Mouse (Mus musculus): Measurements from ENCODE around the gene Ctps. TPM values are rescaled to one million over a fixed set of nuclear protein-coding genes. Genes with fewer than 3 reads are reported as not detected.

Ctps gene
- total RNA-seq (2021): 10 to 100 TPM; 30.0 to 31.1 TPM
- polyA plus RNA-seq (2012; rRNA removed): 12.5 and 23.9 TPM in 2 replicates
- long read RNA-seq, transcript Ctps-201 (19 exons, 2,705 nt): major isoform, 38 of 46 reads
- long read RNA-seq, partial matches to known transcripts: 7 of 46 reads
- long read RNA-seq, other reads (novel, unspliced or antisense): 1 of 46 reads

DNA sequence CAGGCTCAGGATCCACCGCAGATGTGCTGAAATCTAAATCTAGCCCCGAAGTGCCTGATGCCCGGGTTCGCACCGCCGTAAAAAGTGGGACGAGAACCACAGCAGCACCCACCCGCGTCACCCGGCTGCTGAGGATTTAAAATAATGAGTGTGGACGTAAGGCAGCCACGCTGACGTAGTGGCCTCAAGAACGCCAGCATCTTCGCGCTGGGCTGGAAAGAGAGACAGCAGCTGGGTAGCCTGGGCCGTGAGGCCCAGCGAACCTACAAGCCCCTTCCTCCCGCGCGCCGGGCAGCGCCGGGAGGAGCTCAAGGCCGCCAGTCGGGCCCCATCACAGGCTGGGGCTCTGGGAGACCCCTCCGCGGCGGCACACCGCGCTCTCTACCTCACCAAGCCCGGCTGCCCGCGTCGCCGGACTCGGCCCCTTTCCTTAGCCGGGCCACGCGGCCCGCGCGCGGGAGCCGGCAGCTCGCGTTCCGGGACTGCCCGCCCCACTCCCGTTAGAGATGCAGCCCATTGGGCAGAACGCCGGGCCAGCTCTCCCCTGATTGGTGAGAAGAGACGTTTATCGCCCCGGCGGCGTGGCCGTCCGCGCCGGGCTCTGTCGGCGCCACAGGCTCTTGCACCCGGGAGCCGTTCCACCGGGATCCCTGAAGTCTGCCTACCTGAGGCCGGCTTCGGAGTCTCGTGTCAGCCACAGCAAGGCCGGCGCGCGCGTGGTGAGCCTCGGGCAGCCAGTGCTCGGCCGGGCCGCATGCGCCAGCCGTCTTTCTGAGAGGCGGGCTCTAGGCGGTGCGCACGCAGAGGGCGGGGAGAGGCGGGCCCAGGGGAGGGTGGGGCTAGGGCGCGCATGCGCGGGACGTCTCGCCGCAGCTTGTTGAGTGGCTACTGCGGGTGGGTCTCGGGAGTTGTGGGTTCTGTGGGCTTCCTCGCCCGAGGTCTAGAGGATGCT is at the start of gene Ctps:
Gene Ctps (minus strand): TSS at position 791 of the 952 bp plus-strand sequence.
- intact Hi-C loops (cut with DNase I): no loop called here
- DNase-seq: peak; percentile 96 to 97
- Histone ChIP-seq H3K79me2 (replicated peaks; ENCODE audit: control insufficient read depth, insufficient read depth, low read length) (no peaks in the 10 kb centered on the region), H3K36me3 (ENCODE audit: control insufficient read depth, insufficient read depth, low read length) (peaks cover 13% of the 10 kb centered on the region; the same call in 1 of the 2 replicates), H3K9ac (ENCODE audit: low read depth, low read length) (peak within 1 kb of the TSS; percentile 88), H3K27ac (peak within 1 kb of the TSS; percentile 96), H3K4me3 (peak within 1 kb of the TSS; percentile 99), H3K4me1 (ENCODE audit: control insufficient read depth, insufficient read depth, low read length) (no peaks in the 10 kb centered on the region), H3K27me3 (ENCODE audit: control insufficient read depth, insufficient read depth, low read length) (no peaks in the 10 kb centered on the region)
- WGBS: under 1% methylated on average over 97 of the region's 97 CpGs
- TF ChIP-seq EP300 (IDR thresholded peaks at IDR 0.05; ENCODE audit: insufficient read depth, low read depth, low read length): no peak
- TF ChIP-seq POLR2A (IDR thresholded peaks at IDR 0.05; ENCODE audit: insufficient read depth, low read depth, low read length): peak; percentile 94

DNA sequence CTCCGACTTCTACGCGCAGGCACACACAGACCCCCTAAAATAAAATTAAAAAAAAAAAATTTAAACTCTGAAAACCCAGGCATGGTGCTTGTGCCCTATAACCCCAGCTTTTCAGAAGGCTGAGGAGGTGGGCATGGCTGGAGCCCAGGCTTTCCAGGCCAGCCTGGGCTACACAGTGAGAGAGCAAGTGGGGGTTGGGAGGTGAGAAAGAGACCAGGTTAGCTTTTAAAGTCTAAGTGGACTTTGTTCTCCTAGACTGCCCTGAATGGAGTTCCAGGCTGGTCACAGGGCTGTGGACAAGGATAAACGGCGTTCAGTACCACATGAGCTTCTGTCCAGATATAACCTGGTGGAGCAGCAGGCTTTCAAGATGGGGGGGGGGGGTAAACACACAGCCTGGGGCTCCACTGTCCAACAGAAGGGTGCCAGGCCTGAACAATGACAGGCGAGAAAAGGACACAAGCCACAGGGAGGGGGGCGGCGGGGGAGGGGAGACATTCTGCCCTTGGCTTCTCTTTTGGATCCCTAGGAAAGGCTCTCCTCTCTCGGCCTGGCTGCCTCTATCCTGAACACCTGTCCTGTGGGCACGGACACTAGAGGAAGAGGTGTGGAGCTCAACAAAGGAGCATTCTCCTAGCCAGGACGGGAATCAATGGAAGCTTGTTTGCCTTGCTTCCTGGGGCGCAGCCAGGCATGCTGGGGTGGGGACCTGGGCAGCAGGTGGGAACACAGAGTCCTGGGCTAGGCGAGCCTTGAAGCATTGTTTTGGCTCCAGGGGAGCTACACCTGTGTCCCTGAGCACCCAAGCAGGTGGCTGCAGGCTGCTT is 46.3 kb upstream of the Ctps start:
- 61% methylated on average over 13 of the region's 13 CpGs for WGBS
- H3K4me3 ChIP-seq: no peak overlapping the region
- intact Hi-C loops (cut with DNase I): no loop called here
- H3K4me1 ChIP-seq (ENCODE audit: control insufficient read depth, insufficient read depth, low read length): peaks cover 13% of the 10 kb centered on the region
- no peak overlapping the region for H3K9ac ChIP-seq (ENCODE audit: low read depth, low read length)
- H3K27me3 ChIP-seq (ENCODE audit: control insufficient read depth, insufficient read depth, low read length): no peaks in the 10 kb centered on the region
- H3K79me2 ChIP-seq (replicated peaks; ENCODE audit: control insufficient read depth, insufficient read depth, low read length): no peaks in the 10 kb centered on the region
- peak overlapping the region; percentile 97 for H3K27ac ChIP-seq
- DNase-seq: peak; percentile 19 to 27
- H3K36me3 ChIP-seq (ENCODE audit: control insufficient read depth, insufficient read depth, low read length): no peaks in the 10 kb centered on the region
- no peak for TF ChIP-seq POLR2A (IDR thresholded peaks at IDR 0.05; ENCODE audit: insufficient read depth, low read depth, low read length)
- TF ChIP-seq EP300 (IDR thresholded peaks at IDR 0.05; ENCODE audit: insufficient read depth, low read depth, low read length): 0 out of 2 replicates have a peak, but pooled peaks have one; percentile 21

DNA sequence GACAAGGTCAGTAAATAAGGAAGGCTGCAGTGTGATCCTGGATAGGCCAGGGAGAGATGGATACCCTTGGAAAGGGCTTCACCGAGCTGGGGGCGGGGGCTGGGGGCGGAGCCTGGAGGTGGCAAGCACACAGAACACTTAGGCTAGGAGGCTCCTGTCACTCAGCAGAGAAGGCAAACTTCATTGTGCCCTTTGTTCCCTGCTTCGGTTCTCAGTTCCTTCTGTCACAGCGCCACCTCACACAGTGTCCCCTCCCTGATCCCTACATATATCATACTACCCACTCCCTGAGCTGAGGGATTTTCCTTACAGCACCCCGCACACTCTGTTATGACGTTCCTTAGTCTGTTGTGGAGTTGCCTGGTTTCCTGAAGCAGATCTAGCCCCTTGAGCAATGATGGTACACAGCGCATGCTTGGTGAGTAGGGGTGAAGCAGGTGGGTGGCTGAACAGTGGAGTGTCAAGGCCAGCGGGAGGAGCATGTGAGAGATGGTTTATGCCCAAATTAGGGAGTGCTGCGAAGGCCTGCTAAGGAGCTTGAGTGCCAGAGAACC is 45.5 kb upstream of the Ctps start:
- intact Hi-C loops (cut with DNase I): loop anchor here (2.0 kb wide), 1 partner anchor 51 kb away; the partner anchor contains the start of gene Cited4
- Histone ChIP-seq H3K79me2 (replicated peaks; ENCODE audit: control insufficient read depth, insufficient read depth, low read length) (no peaks in the 10 kb centered on the region), H3K9ac (ENCODE audit: low read depth, low read length) (peak overlapping the region; percentile 28), H3K4me3 (no peak overlapping the region), H3K36me3 (ENCODE audit: control insufficient read depth, insufficient read depth, low read length) (no peaks in the 10 kb centered on the region), H3K27ac (peak overlapping the region; percentile 97), H3K27me3 (ENCODE audit: control insufficient read depth, insufficient read depth, low read length) (no peaks in the 10 kb centered on the region), H3K4me1 (ENCODE audit: control insufficient read depth, insufficient read depth, low read length) (peaks cover 13% of the 10 kb centered on the region)
- peak; percentile 61 to 73 for DNase-seq
- whole genome bisulfite sequencing: 57% methylated on average over 10 of the region's 10 CpGs
- TF ChIP-seq EP300 (IDR thresholded peaks at IDR 0.05; ENCODE audit: insufficient read depth, low read depth, low read length) (peak; percentile 97), CTCF (IDR thresholded peaks at IDR 0.05) (no peak), POLR2A (IDR thresholded peaks at IDR 0.05; ENCODE audit: insufficient read depth, low read depth, low read length) (peak; percentile 41; the same call in 1 of the 2 replicates)

DNA sequence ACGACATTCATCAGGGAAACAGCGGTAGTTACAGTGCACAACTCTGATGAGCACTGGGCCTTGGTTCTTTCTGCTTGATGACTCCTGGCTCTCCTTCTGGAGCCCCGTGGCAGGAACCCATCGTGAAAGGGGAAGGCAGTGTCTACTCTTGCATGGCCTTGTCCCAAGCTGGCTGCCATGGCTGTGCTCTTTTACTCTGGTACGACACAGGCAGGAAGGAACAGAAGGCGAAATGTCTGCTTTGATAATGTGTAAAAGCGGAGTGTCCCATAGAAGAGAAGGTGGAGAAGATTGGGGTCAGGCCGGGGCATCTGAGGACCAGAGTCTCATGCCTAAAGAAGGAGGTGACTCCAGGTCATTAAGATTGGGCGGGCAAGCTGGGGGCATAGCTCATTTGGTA is 44.6 kb upstream of the Ctps start:
- Histone ChIP-seq H3K27ac (peak overlapping the region; percentile 97), H3K4me1 (ENCODE audit: control insufficient read depth, insufficient read depth, low read length) (peaks cover 13% of the 10 kb centered on the region), H3K36me3 (ENCODE audit: control insufficient read depth, insufficient read depth, low read length) (no peaks in the 10 kb centered on the region), H3K9ac (ENCODE audit: low read depth, low read length) (no peak overlapping the region), H3K27me3 (ENCODE audit: control insufficient read depth, insufficient read depth, low read length) (no peaks in the 10 kb centered on the region), H3K4me3 (no peak overlapping the region), H3K79me2 (replicated peaks; ENCODE audit: control insufficient read depth, insufficient read depth, low read length) (no peaks in the 10 kb centered on the region)
- intact Hi-C loops (cut with DNase I): loop anchor here (2.0 kb wide), 1 partner anchor 52 kb away; the partner anchor contains the start of gene Cited4
- WGBS: 47% methylated on average over 9 of the region's 9 CpGs
- peak; percentile 17 to 25 for DNase-seq
- TF ChIP-seq EP300 (IDR thresholded peaks at IDR 0.05; ENCODE audit: insufficient read depth, low read depth, low read length): no peak
- TF ChIP-seq CTCF (IDR thresholded peaks at IDR 0.05): no peak
- no peak for TF ChIP-seq POLR2A (IDR thresholded peaks at IDR 0.05; ENCODE audit: insufficient read depth, low read depth, low read length)

DNA sequence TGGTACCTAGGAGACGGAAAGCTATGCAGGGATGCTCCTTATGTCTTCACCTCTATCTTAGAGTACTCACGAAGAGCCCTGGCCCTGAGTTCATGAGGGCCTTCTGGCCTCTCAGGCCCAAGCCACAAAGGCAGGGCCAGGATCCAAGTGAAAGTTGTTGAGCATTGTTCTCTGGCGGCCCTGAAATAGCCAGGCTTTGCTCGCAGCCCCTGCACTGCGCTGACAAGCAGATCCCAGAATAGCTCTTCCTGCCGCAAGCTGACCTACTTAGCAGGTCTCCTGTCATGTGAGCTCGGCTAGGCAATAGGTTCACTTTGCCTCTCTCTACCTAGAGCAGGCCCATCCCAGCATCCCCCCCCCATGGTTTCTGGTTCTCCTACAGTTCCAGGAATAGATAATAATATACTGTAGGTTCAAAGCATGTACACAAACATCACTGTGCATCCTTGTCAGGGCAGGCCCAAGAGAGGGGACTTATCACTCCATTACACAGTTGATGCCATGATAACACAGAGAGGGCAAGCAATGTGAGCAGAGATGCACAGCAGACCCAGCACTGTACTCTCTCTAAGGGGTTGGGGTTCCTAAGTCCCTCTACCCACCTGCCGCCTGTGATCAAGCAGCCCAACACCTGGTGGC is 43.7 kb upstream of the Ctps start:
- H3K36me3 ChIP-seq (ENCODE audit: control insufficient read depth, insufficient read depth, low read length): no peaks in the 10 kb centered on the region
- no peaks in the 10 kb centered on the region for H3K79me2 ChIP-seq (replicated peaks; ENCODE audit: control insufficient read depth, insufficient read depth, low read length)
- peak; percentile 79 for TF ChIP-seq POLR2A (IDR thresholded peaks at IDR 0.05; ENCODE audit: insufficient read depth, low read depth, low read length)
- no peak for TF ChIP-seq CTCF (IDR thresholded peaks at IDR 0.05)
- TF ChIP-seq EP300 (IDR thresholded peaks at IDR 0.05; ENCODE audit: insufficient read depth, low read depth, low read length): peak; percentile 86
- H3K27ac ChIP-seq: peak overlapping the region; percentile 97
- peaks cover 13% of the 10 kb centered on the region for H3K4me1 ChIP-seq (ENCODE audit: control insufficient read depth, insufficient read depth, low read length)
- H3K4me3 ChIP-seq: peak overlapping the region; percentile 39
- no peaks in the 10 kb centered on the region for H3K27me3 ChIP-seq (ENCODE audit: control insufficient read depth, insufficient read depth, low read length)
- WGBS: 18% methylated on average over 8 of the region's 8 CpGs
- H3K9ac ChIP-seq (ENCODE audit: low read depth, low read length): peak overlapping the region; percentile 36
- intact Hi-C loops (cut with DNase I): loop anchor here (2.0 kb wide), 1 partner anchor 53 kb away; the partner anchor contains the start of gene Cited4
- DNase-seq: peak; percentile 68 to 86

Data from heart, adult 2 months (tissue).